Mouse (Mus musculus) c-Kit-positive CD71-positive TER-119-positive erythroid progenitor cells, embryonic 14.5 days (primary cell): Measurements from ENCODE around the gene Atic.

Source experiments
- DNase-seq: peaks from one replicate; pipeline ENCODE4 v3.0.0-alpha.2; 2013; ENCODE audit warnings: low spot score

Gene Atic

DNA sequence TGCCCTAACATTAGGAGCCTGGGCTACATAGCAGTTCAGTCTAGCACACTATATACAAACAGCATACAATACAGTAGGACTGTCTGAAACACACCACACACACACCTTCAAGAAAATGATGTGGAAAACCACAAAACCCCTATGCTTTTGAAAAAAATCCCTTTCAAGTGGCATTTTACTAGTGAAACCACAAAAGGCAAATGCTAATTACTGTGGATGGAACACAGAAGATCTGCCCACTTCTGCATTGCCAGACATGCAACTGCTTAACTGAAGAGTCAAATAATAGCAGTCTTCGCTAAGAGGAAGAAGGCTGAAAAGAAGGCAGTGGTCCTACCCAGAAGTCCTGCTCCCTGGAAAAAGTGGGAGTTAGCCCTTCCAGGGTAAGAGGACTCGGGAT lies 37.3 kb downstream of the Atic start:
- no peak for DNase-seq

DNA sequence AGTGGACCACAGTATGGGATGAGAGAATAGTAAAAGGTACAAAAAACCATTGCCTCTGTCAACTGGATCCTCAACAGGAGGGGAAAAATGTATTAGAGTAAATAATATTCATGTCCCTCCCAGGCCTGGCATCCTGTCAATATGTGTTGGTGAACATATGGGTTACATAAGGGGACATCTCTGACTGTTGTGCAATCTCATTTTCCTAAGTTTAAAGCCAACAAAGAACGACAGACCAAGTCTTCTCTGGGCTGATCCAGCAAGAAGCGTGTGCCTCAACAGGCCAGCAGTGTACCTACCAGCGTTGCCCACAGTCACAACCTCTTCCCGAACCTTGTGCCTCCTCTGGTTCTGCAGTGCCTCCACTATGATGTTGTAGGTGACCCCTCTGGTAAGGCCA lies 38.4 kb downstream of the Atic start:
- no peak for DNase-seq

DNA sequence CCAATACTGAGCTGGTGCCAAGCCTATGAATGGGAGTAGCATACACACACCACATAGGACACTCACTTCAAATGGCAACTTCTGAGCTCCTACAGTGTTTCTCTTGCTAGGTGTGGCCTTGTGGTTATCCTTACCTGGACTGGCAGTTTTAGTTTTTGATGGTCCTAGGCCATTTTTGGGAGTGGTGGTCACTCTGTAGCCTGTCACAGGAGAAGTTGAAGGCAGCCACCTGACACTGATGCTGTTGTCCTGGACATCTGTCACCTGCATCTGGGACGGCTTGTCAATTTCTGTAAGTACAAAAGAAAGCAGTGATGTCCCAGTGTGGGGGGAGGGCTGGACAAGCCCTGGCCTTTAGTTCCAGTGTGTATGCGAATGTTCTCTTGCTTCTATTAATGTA lies 48.8 kb downstream of the Atic start:
- no peak for DNase-seq

DNA sequence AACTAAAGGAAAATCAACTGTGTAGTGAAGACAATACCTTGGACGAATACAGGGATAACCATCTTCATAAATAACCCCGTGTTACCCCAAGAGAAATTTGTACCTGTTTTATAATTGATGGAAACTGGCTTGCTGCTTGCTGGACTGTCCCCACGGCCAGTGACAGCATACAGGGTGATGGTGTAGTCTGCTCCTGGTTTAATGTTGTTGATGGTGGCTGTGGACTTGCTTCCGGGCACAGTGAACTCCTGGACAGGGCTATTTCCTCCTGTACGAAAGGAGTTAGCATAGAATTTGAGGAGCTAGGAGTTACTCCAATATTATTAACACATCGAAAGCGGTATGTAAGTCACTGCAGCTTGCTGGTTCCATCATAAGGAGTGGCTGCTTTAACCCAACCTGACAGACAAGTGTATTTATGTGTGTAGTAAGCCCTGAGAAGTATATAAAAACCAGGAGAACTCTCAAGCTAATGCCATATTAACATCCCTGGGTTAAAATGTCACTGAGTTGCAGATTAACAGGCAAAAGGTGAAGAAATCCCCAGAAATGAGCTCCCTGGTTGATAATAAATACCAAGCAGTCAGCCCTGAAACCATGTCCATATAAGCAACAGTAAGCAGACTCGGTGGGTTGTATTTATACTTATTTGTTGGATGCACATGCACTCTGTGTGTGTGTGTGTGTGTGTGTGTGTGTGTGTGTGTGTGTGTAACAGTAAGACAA lies 49.8 kb downstream of the Atic start:
- DNase-seq, result no peak

DNA sequence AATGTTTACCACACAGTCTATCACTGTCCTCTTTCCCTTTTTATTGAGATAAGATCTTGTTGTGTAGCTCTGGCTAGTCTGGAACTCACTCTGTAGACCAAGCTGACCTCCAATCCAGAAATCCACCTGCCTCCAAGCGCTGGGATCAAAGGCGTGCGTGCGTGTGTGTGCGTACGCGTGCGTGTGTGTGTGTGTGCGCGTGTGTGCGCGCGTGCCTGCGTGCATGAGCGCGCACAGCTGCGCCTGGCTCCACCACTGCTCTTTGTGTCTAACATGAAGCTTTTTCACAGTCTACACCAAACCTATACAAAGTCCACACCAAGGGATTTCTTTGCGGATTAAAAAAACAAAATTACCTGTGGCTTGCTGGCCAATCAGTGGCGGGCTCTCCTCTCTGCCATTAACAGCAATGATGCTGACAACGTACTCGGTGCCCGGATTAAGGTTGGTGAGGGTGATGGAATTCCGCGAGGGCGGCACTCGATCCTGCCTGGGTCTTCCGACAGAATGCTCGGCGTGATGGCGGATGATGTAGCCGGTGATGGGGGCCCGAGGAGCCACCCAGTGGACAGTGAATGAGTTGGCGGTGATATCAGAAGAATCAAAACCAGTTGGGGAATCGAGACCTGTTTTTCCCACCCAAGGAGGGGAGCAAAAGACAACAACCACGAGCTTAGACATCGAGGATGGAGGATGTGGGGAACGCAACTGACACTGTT lies 52.3 kb downstream of the Atic start:
- DNase-seq, result no peak

DNA sequence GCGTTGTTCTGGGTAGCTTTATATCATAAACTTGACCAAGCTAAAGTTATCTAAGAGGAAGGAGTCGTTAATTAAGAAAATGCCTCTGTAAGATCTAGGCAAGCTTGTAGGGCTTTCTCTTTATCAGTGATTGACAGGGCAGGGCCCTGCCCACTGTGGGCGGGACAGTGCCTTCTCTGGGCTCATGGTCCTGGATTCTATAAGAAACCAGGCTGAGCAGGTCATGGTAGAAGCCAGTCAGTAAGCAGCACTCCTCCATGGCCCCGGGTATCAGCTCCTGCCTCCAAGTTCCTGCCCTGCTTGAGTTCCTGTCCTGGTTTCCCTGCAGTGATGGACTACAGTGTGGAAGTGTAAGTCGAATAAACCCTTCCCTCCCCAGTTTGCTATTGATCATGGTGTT lies 53.0 kb downstream of the Atic start:
- DNase-seq, result no peak

DNA sequence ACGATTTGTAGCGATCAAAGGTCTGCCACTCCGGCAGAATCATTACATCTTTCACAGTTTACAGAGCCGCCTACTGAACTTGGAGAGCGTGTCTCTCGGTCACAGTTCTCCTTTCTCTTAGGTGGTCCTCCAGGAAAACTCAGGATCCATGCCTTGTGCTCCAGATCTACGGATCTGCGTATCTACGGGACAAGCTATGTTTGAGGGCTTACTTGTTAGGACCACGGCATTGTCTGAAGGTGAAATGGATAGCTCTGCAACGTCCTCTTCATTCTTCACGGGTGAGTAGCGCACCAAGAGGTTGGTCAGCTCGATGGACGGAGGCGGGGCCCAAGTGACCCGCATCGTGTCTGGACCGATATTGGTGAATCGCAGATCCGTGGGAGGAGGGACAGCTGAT lies 55.3 kb downstream of the Atic start:
- no peak for DNase-seq

DNA sequence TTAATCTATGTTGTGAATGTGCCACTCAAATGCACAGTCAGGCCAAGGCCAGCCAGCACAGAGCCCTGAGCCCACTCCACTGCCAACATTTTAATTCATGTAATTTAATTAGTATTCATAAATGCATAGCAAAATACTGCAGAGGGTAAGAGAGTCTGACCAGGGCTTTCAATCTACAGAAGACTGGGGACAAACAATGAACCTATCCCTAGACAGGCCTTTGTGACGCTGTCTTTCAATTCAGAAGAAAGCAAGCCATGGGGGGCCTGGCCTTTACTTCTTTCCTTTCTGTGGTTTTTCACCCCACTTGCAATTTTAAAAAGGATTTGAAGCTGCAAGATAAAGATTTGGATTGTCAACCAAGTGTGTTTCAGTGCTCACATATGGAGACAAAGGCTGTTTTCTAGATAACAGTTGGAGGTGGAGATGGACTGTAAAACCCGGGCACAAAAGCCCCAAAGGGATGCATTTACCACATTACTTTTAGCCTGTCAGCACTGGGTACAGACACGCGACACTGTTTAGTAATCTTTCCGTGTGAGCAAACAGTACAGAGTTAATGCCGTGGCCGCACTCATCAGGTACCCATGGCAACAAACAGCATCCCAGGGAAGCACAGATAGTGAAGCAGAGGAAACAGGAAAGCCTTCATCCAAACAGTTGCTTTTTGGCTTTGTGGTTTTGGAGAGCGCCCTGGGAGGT lies 57.7 kb downstream of the Atic start:
- no peak for DNase-seq

DNA sequence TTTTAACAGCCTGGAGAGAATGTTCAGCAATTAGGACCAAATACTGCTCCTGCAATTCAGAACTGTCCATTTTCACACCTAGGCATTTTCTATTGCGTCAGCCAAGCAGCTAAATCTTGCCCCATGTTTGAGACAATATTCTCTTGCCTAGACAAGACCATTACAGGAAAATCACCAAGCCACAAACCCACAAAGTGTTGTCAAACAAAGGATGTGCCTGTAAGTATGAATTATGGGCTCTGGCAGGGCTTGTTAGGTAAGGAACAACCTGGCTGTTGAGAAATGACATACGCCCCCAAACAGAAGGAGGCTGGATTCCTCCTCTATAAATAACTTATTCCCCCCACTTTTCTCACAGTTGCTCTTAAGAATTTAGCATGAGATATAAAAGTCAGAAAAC lies 64.6 kb downstream of the Atic start:
- DNase-seq, result no peak

DNA sequence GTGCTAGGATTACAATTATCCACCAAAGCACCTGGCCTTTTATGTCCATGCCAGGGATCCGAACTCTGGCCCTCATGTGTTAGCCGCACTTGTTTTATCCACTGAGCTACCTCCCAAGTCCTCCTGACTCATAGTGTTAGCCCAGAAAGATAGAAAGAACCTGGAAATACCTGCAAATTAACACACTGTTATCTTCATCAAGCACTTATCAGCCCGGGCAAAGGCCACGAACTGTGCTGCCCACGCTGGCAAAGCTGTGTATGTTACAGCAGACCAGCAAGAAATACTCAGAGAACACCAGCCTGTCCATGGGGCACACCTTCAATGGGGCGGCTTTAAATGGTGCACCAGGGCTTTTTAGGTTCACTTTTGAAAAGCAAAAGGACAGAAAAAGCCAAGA lies 66.7 kb downstream of the Atic start:
- DNase-seq, result no peak
